Mouse (Mus musculus) midbrain, embryonic 14.5 days (tissue): ENCODE measurements around the gene Dab2ip. TPM values are rescaled to one million over a fixed set of nuclear protein-coding genes. Genes with fewer than 3 reads are reported as not detected.
A peak's percentile ranks its signal among the peaks of the same experiment; 100 is the strongest.

Source experiments
- ATAC-seq: fragments of 200-750 bp; cut with Nextera tagmentation; 2 replicates; pipeline ENCODE4 v1.8.0; 2017; ENCODE audit warnings: moderate number of reproducible peaks, moderate library complexity; ENCODE audit not compliant: low FRiP score, low TSS enrichment
- DNase-seq: peaks from one replicate; pipeline ENCODE4 v3.0.0-alpha.2; 2015
- H3K27ac ChIP-seq: fragments of 300-500 bp; sonication (generic); replicated peaks from 2 replicates; pipeline ENCODE4 v1.5.1; 2014; ENCODE audit warnings: mild to moderate bottlenecking, low read depth, low read length, moderate library complexity
- H3K27me3 ChIP-seq: fragments of 300-500 bp; sonication (generic); 2 replicates; pipeline ENCODE4 v1.6.1; 2014; ENCODE audit warnings: low read length, control low read depth, mixed read lengths; ENCODE audit not compliant: control insufficient read depth, insufficient read depth
- H3K36me3 ChIP-seq: fragments of 300-500 bp; sonication (generic); 2 replicates; pipeline ENCODE4 v1.6.1; 2014; ENCODE audit warnings: low read length, control low read depth; ENCODE audit not compliant: control insufficient read depth, insufficient read depth
- H3K4me1 ChIP-seq: fragments of 300-500 bp; sonication (generic); 2 replicates; pipeline ENCODE4 v1.6.1; 2014; ENCODE audit warnings: mild to moderate bottlenecking, antibody characterized with exemption, low read length, control low read depth; ENCODE audit not compliant: control insufficient read depth, insufficient read depth
- H3K4me2 ChIP-seq: fragments of 300-500 bp; sonication (generic); 2 replicates; pipeline ENCODE4 v1.6.1; 2014; ENCODE audit warnings: mild to moderate bottlenecking, low read length, moderate library complexity
- H3K4me3 ChIP-seq: fragments of 300-500 bp; sonication (generic); replicated peaks from 2 replicates; pipeline ENCODE4 v1.5.1; 2014; ENCODE audit warnings: low read depth, low read length
- H3K9ac ChIP-seq: fragments of 300-500 bp; sonication (generic); replicated peaks from 2 replicates; pipeline ENCODE4 v1.6.1; 2014; ENCODE audit warnings: mild to moderate bottlenecking, low read length, moderate library complexity
- H3K9me3 ChIP-seq: fragments of 300-500 bp; sonication (generic); 2 replicates; pipeline ENCODE4 v1.6.1; 2016; ENCODE audit warnings: low read length, control low read depth, mixed read lengths; ENCODE audit not compliant: control insufficient read depth
- WGBS: fragments of 180-500 bp; shearing (Covaris S2); extraction: QIAGEN DNeasy Blood & Tissue Kit; methylation state at CpG from one replicate; pipeline ENCODE4 v1.1.7; 2014; 5-methylcytosine and 5-hydroxymethylcytosine counted together
- polyA plus RNA-seq: library from polyadenylated mRNA; unstranded; fragments of >200 nt; fragmentation: Nextera tagmentation; extraction: Ambion mirVana; gene quantifications from 2 replicates; pipeline ENCODE4 v1.2.1, GENCODE M21; 2014

Gene Dab2ip
- polyA plus RNA-seq, 1 experiment from 2014 or later, result 46.4 TPM

DNA sequence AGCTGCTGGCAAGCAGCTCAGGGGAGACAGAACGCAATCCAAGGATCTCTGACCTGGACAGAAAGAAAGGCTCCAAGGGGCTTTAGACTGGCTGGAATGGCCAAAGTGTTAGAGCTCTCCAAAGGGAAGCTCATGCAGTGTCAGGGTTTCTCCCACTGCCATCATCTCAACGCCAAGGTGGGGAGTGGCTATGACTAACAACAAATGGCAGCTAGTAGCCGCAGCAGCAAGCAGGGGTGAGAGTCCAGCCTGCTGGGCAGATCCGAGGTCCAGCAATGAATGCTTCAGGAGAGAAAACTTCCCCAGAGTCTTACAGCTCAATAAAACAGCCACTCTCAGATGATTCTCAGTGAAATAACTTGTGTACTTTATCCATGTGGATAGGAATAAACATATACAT lies 8.9 kb upstream of the Dab2ip start:
- H3K9me3 ChIP-seq, result no peaks in the 10 kb centered on the region
- peaks cover 6% of the 10 kb centered on the region; the same call in 1 of the 2 replicates for H3K4me1 ChIP-seq
- H3K4me2 ChIP-seq, result no peak overlapping the region
- ATAC-seq (no peak), DNase-seq (no peak)
- H3K27ac ChIP-seq, result no peak overlapping the region
- 76% methylated on average over 4 of the region's 4 CpGs for WGBS
- H3K4me3 ChIP-seq, result no peak overlapping the region
- no peaks in the 10 kb centered on the region for H3K27me3 ChIP-seq
- no peak overlapping the region for H3K9ac ChIP-seq
- H3K36me3 ChIP-seq, result no peaks in the 10 kb centered on the region

DNA sequence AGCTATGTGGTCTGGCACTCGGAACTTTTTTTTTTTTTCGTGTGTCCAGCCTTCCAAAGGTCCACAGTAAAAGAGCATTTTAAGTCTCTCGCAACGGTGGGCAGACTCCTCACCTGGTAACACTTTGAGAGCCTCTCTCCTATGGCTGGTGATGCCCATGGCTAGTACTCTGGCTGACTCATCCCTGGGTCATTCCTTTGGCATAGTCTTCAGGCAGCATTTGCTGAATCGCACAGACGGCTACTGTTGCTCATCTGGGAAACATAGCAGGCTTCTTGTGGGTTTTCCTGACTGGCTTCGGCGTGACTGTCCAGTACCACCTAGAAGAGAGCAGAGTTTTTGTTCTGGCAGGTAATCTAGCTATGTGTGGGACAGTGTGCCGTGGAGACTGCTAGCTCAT lies 8.0 kb upstream of the Dab2ip start:
- DNase-seq, result no peak
- Histone ChIP-seq H3K4me1 (peaks cover 3% of the 10 kb centered on the region; the same call in 1 of the 2 replicates), H3K27me3 (no peaks in the 10 kb centered on the region), H3K27ac (no peak overlapping the region), H3K9me3 (no peaks in the 10 kb centered on the region), H3K36me3 (no peaks in the 10 kb centered on the region), H3K4me3 (no peak overlapping the region), H3K9ac (no peak overlapping the region), H3K4me2 (no peak overlapping the region)
- WGBS, result 91% methylated on average over 9 of the region's 9 CpGs
- no peak for ATAC-seq

DNA sequence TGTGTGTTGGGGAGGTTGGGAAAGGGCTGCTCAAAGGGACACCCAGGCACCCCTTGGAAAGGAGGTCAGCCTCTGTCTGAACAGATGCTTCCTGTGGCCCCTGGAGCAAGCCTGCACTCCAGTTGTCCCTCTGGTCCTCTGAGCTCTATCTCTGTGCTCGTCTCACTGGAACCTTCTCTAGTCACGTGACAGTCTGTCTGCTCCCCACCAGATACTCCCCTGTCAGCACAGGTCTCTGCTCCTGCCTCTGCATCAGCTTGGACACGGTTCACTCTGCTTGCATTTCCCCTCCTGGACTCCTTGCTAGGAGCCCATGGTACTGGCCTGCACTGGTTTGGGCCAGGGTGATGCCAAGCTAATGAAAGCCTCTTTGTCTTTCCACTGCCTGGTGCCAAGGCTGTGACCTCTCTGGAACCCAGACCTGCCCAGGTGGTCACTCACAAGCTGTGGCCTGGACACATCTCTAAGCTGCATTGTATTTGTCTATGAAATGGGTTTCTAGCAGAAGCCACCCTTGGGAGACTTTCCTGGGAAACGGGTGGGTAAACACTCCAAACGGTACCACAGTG lies 1.1 kb upstream of the Dab2ip start:
- Histone ChIP-seq H3K4me2 (no peak overlapping the region), H3K36me3 (no peaks in the 10 kb centered on the region)

DNA sequence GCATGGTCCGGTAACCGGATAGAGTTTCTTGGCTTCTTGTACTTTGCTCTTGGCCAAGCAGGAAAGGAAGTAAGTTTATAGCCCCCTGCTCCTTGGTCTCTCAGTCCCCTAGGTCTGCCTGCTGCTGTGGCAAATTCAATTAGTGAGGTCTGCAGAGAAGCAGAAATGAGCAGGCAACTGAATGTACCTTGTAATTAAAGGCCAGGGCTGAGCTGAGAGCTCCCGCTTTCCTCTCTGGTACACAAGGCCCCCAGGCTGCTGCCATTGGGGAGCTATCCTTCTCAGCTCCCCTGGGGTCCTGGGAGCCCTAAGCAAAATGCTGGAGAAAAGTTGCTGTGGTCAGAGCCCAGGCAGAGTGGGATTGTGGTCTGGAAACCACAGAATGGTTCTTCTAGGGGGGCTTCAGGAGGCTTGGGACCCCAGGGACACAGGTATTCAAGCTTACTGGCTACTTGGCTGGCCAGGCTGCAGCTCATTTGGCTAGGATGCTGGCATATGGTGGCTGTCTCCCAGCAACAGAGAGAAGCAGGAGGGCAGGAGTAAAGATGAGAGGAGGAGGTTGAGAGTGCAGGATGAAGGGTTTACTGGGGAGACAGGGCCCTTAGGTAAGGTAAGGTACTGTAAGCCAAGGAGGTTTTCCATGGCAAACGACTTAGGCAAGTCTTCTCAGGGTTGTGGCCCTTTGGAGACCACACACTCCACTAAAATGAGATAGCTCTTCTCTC lies 922 bp downstream of the Dab2ip start:
- Histone ChIP-seq H3K4me2 (no peak overlapping the region), H3K9ac (no peak overlapping the region), H3K36me3 (no peaks in the 10 kb centered on the region), H3K27ac (no peak overlapping the region), H3K27me3 (no peaks in the 10 kb centered on the region), H3K4me3 (no peak overlapping the region), H3K4me1 (peaks cover 6% of the 10 kb centered on the region; the same call in 1 of the 2 replicates), H3K9me3 (no peaks in the 10 kb centered on the region)
- no peak for ATAC-seq
- DNase-seq, result peak; percentile 26
- WGBS, result 81% methylated on average over 4 of the region's 4 CpGs

More for the DNA sequence above, 1.1 kb upstream of the Dab2ip start:
- Histone ChIP-seq H3K4me1 (peaks cover 6% of the 10 kb centered on the region; the same call in 1 of the 2 replicates), H3K9me3 (no peaks in the 10 kb centered on the region), H3K4me3 (no peak overlapping the region), H3K27ac (no peak overlapping the region), H3K27me3 (no peaks in the 10 kb centered on the region), H3K9ac (no peak overlapping the region)
- WGBS, result 75% methylated on average over 5 of the region's 5 CpGs
- DNase-seq (no peak), ATAC-seq (no peak)

DNA sequence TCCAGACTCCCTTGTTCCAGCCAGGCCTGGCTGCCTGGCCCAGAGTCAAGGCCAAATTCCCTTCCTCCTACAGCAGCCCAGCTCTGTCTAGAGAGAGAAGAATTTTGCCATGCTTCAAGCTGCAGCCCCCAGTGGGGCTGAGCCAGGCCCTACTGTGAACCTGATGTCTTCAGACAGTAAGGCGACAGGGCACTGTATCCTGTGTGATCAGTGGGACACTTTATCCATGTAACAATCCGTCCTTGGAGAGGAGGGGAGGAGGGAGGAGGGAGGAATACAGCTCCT lies 1.4 kb downstream of the Dab2ip start:
- Histone ChIP-seq H3K36me3 (no peaks in the 10 kb centered on the region), H3K9me3 (no peaks in the 10 kb centered on the region), H3K4me3 (no peak overlapping the region), H3K4me1 (peaks cover 6% of the 10 kb centered on the region; the same call in 1 of the 2 replicates), H3K4me2 (no peak overlapping the region), H3K9ac (no peak overlapping the region), H3K27me3 (no peaks in the 10 kb centered on the region), H3K27ac (no peak overlapping the region)
- 59% methylated on average over 2 of the region's 2 CpGs for WGBS
- ATAC-seq (no peak), DNase-seq (no peak)

DNA sequence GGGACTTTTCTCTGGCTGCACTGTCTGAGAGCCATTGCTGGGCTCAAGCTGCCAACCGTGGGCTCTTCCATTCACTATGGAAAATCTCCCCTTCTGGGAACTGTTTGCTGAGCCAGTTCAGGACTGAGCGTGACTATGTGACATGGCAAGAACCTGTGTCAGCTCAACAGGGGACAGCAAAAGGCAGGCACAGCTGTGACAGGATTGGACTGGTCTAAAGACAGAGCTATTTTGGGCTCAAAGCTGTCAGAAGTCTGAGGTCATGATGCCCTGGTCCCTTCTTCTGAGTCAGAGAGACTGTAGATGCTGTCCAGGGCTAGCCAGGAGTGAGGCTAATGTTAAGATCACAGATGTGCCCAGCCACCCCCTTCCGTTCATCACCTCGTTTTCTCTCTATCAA lies 5.7 kb downstream of the Dab2ip start:
- Histone ChIP-seq H3K36me3 (no peaks in the 10 kb centered on the region), H3K9me3 (no peaks in the 10 kb centered on the region), H3K4me2 (no peak overlapping the region), H3K9ac (no peak overlapping the region), H3K27me3 (no peaks in the 10 kb centered on the region), H3K27ac (no peak overlapping the region), H3K4me3 (no peak overlapping the region), H3K4me1 (peaks cover 5% of the 10 kb centered on the region; the same call in 1 of the 2 replicates)
- DNase-seq, result no peak
- WGBS, result 68% methylated on average over 4 of the region's 4 CpGs
- ATAC-seq, result no peak

DNA sequence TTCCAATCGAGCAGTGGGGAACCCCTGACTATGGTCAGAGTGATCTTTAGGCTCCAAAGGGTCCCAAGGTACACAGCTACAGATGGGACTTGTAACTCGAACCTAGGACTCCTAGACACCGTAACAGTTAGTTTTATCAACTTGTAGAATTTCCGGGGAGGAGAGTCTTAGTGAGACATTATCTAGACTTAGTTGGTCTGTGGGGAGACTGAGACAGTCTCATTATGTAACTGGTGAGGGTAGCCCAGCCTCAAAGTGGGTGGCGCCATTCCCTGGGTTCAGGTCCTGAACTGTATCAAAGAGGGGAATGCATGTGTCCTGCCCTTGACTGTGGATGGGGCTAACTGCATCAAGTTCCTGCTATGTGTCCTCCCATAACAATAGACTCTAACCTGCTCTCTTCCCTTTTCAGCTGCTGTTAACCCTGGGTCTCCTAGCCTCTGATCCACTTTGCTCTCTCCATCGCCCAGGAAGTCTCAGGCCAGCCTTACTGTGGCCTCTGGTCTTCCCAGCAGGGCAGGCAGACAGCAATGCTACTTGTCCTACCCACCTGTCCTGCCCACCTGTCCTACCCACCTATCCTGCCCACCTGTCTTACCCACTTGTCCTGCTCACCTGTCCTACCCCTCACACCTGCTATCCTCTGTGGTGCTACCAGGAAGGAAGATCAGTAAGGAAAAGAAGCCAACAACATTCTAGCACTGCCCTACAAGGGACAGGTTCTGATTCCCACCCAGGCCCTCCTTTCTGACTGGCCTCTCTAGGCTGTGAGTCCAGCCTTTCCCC lies 7.2 kb downstream of the Dab2ip start:
- Histone ChIP-seq H3K9me3 (no peaks in the 10 kb centered on the region), H3K9ac (no peak overlapping the region), H3K27me3 (no peaks in the 10 kb centered on the region), H3K4me1 (no peaks in the 10 kb centered on the region), H3K4me3 (no peak overlapping the region), H3K4me2 (no peak overlapping the region), H3K27ac (no peak overlapping the region), H3K36me3 (no peaks in the 10 kb centered on the region)
- 82% methylated on average over 6 of the region's 6 CpGs for WGBS
- DNase-seq (no peak), ATAC-seq (no peak)

DNA sequence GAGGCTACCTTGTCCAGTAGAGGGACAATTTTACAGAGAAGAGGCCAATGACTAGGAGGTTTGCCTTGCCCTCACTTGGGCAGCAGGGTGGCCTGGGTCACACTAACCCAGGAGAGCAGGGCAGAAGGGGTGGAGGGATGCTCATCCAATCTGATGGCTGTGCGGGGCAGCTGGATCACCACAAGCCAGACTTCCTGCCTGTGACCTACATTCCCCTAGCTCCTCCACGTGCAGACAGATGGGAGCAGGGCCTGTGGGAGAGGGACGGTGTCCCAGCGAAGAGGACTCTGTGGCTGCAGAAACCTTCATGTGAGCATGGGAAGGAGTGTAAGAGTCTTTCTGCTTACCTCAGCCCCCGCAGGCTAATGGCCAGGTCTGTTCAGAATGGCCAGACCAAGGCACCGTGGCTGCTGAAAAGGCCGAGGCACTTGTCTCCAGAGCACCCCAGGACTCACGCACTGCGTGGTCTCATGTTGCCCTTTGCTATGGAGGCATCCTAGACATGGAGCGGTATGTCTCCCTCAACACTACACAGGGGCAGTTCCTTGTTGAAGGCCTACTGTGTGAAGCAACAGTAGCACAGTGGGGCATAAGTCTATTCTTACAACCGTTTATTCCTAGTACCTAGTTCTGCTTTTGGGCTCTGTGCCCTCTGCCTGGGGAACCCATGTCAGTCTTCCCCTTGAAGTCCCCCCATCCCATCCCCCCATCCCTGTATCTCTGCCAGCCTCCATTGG lies 9.1 kb downstream of the Dab2ip start:
- H3K9me3 ChIP-seq, result no peaks in the 10 kb centered on the region
- DNase-seq, result no peak
- no peak overlapping the region for H3K9ac ChIP-seq
- no peaks in the 10 kb centered on the region for H3K27me3 ChIP-seq
- H3K4me3 ChIP-seq, result no peak overlapping the region
- WGBS, result 91% methylated on average over 11 of the region's 11 CpGs
- no peak overlapping the region for H3K27ac ChIP-seq
- no peak overlapping the region for H3K4me2 ChIP-seq
- H3K4me1 ChIP-seq, result no peaks in the 10 kb centered on the region
- no peak for ATAC-seq
- no peaks in the 10 kb centered on the region for H3K36me3 ChIP-seq
